Mouse (Mus musculus): ENCODE measurements around the gene St3gal4.

DNA sequence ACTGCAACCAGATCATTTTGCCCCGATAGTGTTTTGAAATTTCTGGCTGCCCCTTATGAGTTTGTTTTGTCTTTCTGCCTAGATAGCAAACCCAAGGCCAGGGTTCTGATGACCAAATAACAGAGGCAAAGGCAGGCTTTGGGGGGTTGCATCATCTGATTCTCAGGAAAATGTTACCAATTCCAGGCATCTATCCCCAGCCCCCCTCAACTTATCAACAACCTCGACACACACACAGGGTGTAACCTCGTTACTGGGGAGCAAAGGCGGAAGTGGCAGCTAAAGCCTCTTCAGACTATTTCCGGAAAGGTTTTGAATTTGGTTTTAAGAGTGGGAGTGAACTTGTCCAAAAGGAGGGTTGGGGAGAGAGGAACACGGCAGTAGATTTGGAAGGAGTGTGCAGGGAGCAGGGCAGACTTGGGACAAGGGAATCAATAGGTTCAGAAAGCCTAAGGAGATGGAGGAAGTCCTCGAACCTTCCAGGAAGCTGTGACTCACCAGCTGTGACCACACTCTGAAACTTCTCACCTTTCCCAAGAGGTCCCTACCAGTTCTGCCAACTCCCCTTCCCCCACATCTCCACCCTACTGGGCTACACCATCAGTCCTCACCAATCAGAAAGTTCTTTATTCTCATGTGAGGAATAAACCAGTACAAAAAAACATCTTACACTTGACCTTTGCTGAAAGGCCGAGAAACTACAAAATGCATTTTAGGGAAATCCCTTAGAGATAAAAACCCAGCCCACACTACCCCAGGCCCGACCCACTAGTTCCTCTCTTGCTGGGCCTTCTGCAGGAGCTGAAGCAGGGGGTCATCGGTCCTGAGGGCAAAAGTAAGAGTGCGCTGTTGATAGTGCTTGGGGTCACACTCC lies 5.0 kb upstream of the St3gal4 start:
- TF ChIP-seq CTCF (IDR thresholded peaks at IDR 0.05; ENCODE audit: control insufficient read depth, insufficient read depth, low read length) (no peak), POLR2A (IDR thresholded peaks at IDR 0.05; ENCODE audit: borderline replicate concordance, control insufficient read depth, low read depth, low read length) (no peak)

Measured in bone marrow, adult 2 months (tissue).